Mouse (Mus musculus) left cerebral cortex, postnatal 25 days (tissue): ENCODE data around the gene Zswim1. TPM values are rescaled to one million over a fixed set of nuclear protein-coding genes. Genes with fewer than 3 reads are reported as not detected.

Source experiments
- DNase-seq, 2 experiments: peaks; one replicate each; pipeline ENCODE4 v3.0.0; 2022; ENCODE audit warnings: low spot score in 2 of 2, mixed read lengths in 1 of 2
- intact Hi-C: fragments of 180-260 bp; cut with DNase I; formaldehyde crosslinking; loops from one replicate; pipeline ENCODE4 v1.15.1; 2025
- total RNA-seq, 2 experiments: library from RNA; stranded (reverse); gene quantifications; 2 replicates each; pipeline ENCODE4 v1.2.3; 2021

Zswim1 gene
- 10 to 100 TPM; 20.8 to 21.6 TPM for total RNA-seq

DNA sequence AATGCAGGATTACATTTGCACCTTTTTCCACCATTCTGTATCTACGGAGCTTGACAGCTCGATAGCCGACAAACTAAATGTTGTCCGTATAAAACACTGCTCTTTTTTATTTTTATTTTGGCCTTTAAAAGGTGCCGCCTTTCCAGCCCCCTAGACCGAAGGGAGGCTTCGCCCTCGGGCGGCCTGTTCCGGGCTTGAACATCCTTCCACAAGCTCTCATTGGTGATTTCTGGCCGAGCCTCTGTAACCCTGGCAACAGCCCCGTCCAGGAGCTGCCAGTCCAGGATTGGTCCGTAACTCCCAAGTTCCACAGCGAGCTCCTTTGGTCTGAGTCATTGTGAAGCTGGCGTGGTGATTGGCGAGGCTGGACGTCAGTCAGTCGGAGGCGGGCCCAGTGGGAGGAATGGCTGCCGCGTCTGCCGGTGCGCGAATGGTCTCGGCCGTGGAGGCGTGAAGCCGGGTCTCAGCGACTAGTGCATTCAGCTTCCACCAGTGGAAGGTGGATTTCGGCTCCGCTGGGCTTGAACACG, at the start of gene Zswim1:
TSS of gene Zswim1 (plus strand) at position 51 of the 530 bp plus-strand sequence.
- peak; percentile 100 for DNase-seq
- intact Hi-C loops = loop anchor here (2.0 kb wide), 1 partner anchor 18 kb away; the partner anchor contains the start of genes Acot8 and Zswim3

DNA sequence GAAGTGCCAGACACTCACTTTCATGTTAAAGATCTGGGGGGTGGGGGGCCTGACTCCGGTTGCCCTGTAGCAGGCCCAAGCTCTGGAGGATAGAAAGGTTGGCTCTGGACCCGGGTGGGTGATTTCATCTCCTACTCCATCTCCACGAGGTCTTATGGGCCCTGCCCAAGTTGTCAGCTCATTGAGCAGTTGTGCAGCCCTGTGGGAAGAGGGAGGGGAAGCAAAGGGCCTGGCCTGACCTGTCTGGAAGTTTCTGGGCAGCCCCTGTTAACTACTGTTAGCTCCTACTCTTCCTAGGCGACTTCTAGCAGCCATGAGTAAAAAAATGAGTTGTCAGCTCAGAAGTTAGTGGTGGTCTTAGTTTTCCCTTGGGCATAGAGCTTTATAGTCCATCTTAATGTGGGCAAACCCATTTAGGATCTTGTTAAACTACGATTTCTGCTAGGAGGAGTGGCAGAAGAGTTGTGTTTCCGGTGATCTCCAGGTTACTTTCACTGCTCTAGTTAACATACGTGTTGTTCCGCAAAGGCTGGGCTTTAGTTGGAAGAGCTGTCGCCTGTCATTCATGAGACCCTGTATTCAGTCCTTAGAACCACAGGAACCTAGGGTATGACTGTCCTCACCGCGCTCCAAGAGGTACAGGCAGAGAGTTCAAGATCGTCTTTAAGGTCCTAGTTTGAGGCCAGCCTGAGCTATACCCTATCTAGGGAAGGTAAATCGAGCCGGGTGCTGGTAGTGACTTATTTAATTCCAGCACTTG, 49.1 kb upstream of the Zswim1 start:
- DNase-seq = no peak
- intact Hi-C loops = no loop called here

DNA sequence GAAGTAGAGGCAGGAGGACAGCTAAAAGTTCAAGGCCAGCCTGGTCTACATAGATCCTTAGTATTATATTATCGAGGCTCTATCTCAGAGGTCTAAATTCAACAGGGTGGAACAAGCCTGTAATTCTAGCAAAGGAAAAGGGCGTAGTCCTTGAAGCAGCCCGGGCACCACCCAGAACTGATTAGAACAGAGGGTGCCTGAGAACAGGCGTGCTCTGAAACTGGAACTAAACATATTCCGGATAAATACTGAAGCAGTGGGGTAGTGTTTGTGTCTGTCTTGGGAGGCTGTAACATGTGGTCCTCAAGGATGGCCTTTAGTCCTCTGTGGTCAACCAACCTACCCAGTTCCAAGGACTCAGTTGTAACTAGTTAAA, 48.5 kb upstream of the Zswim1 start:
- intact Hi-C loops = no loop called here
- DNase-seq = no peak

DNA sequence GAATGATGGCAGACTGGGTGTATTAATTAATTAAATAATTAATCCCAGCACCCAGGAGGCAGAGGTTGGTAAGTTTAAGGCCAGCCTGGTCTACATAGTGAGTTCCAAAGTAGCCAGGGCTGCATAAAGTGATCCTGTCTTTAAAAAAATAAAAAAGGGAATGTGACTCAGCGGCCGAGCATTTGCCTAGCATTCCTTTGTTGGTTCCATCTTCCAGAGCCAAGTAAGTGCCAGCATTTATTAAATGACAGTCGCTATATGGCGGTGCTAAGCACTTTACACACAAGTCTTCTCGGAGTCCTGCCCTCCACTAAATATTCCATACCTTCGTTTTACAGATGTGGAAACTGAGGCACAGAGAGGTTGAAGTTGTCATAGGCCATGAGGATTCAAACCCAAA, 46.4 kb upstream of the Zswim1 start:
- intact Hi-C loops = no loop called here
- DNase-seq = no peak

DNA sequence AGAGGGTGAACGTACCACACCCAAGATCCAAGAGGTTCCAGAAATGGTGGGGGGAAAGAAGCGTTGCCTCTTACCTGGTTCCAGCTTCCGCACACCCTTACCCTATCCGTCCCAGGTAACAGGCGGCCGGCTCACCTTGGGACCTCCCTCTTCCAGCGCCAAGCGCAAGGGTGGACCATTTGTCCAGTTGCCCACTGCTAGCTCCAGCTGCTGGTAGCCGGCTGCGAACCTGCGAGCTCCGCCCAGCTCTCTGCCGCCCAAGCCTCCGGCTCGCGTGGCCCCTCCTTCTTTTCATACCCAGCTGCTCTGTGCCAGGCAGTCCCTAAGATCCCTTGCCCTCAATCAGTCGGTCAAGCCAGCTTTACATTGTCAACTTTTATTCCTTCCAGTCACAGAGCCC, 45.7 kb upstream of the Zswim1 start:
- no peak for DNase-seq
- intact Hi-C loops = no loop called here

DNA sequence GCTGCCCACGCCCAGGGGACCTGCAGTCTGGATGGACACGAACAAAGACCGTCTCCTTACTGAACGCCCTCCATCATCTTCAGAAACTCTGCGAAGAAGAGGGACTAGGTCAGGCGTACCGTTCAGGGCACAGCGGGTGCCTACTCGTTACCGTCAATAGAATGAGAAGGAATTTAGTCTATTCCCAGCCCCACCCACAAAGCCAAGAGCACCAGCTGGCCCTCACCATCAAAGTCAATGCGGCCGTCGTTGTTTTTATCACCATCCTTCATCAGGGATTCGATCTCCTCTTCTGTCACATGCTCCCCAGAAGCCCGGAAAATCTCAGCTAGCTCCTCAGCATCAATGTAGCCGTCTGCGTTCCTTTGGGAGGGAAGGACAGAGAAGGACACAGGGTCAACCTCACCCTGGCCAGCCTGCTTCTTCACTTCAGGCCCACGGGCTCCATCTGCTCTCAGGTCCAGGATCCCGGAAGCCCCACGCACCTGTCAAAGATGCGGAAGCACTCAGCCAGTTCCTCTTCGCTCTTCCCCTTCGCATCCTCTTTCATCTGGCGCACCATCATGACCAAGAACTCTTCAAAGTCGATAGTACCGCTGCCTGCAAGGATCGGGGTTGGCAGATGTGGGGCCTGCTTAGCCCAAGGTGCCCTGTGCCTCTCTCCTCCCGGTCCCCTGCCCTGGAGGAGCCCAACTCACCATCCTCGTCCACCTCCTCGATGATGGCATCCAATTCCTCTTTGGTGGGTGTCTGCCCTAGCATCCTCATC, 45.1 kb upstream of the Zswim1 start:
- intact Hi-C loops = no loop called here
- DNase-seq = no peak

DNA sequence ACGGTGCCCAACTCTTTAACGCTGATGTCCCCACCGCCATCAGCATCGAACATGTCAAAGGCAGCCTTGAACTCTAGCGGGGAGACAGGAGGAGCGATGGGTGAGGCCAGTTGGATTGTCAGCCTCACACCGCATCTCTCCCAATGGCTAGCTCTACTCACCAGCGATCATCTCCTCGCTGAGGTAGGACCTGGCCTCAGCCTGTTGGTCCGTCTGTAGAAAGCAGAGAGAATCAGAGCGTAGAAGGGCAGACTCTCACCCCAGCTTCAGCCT, 44.5 kb upstream of the Zswim1 start:
- intact Hi-C loops = no loop called here
- DNase-seq = no peak

DNA sequence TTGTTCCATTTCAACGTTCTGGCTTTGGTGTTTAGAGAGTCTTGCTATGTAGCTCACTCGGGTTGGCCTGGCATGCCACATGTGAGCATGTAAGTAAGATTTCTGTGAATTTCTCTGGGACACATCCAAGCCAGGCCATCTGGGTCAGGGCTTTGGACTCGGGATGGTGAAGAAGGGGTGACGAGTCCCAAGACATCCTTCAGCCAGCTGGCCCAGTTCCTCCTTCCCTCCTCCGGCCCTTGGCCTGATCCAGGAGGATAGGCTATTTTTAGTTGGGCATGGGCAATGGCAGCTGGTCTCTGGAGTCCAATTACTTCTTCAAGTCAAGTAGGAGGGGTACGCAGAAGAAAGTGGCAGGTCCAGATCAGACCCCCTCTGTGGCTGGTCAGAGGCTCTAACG, 43.7 kb upstream of the Zswim1 start:
- intact Hi-C loops = no loop called here
- DNase-seq = no peak

DNA sequence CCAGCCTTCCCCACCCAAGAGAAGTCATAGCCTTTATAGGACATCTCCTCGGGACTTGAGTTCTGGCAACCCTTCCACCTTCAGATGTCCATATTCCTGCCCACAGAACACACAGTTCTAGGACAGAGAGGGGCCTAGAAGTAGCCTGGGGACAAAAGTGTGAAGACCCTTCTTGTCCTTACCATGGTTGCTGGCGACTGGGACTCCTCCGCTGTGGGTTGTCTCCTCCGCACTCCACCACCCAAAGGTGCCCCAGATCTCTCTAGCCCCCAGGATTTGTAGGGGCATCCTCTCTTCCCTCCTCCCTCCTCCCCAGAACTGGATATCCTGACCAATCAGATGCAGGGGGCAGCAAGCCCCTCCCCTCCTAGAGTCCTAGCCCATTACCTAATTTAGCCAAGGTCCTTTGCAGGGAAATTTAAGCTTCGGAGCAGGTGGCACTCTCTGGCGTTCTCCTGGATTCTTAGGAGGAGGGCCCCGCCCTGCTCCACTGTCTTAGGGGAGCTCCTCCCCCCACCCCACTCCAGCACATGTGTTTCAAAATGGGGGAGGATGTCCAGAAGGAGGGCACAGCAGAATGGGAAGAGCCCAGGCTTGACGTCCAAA, 42.9 kb upstream of the Zswim1 start, which contains the start of gene Tnnc2:
TSS of gene Tnnc2 (minus strand) at position 487 of the 606 bp plus-strand sequence.
- intact Hi-C loops = no loop called here
- DNase-seq = no peak

DNA sequence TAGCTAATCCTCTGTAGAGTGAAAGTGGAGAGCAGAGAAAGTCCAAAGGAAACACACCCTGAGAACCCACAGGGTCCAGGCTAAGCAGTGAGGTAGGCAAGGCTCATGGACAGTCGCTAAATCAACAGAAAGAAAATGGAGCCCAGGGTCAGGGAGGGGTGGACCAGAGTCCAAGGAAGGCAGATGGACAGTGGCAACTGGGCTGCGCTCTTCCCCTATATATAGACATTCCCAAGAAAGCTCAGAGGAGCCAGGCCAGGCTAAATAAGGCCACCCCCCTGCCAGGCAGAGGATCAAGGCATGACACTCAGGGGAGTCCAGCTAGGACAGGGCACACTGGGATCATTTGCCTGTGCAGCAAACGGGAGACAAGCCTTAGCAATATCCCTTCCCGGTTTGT, 40.6 kb upstream of the Zswim1 start:
- intact Hi-C loops = no loop called here
- no peak for DNase-seq

DNA sequence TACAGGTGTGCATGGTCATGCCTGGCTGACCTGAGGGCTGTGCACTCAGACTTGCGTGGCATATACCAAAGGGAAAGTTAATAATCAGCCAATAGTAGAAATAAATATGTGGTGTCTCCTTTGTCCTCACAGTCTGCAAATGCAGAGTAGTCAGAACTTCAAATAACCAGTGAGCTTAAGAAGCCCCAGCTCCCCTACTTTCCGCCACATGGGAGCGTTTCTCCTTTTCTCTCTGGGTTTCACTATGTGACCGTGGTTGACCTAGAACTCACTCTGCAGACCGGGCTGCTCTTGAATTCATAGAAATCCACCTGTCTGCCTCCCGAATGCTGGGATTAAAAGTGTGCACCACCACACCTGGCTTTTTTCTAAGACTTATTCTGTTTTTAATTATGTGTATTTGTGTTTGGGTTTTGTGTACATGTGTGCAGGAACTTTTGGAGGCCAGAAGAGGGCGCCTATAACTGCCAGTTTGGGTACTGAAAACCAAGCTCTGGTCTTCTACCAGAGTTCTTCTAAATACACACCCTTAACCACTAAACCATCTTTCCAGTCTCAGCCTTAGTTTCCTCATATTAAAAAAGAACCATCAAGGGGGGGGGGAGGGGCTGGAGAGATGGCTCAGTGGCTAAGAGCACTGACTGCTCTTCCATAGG, 38.4 kb upstream of the Zswim1 start:
- DNase-seq = no peak
- intact Hi-C loops = no loop called here

DNA sequence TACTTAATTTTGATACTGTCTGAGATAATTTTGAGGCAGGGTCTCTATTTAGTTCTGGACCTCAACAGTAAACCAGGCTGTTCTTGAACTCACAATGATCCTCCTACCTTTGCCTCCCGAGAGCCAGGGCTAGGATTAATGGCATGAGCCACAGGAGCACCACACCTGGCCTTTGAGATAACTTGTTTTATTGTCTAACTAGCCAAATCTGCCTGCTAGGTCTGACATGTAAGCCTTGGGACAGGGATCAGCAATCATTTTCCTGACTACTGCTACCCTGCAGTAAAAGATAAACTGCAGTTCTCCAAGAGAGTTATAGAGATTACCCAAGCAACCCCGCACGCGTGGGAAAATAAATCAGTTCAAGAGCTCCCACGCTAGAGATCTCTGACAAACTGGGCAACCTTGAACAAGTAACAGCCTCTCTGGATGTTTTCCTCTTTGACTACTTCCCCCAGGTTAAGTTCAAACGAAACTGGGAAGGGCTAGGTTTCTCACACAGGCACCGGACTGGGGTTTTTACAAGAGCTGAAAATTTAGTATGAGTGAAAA, 37.5 kb upstream of the Zswim1 start:
- no peak for DNase-seq
- intact Hi-C loops = no loop called here

DNA sequence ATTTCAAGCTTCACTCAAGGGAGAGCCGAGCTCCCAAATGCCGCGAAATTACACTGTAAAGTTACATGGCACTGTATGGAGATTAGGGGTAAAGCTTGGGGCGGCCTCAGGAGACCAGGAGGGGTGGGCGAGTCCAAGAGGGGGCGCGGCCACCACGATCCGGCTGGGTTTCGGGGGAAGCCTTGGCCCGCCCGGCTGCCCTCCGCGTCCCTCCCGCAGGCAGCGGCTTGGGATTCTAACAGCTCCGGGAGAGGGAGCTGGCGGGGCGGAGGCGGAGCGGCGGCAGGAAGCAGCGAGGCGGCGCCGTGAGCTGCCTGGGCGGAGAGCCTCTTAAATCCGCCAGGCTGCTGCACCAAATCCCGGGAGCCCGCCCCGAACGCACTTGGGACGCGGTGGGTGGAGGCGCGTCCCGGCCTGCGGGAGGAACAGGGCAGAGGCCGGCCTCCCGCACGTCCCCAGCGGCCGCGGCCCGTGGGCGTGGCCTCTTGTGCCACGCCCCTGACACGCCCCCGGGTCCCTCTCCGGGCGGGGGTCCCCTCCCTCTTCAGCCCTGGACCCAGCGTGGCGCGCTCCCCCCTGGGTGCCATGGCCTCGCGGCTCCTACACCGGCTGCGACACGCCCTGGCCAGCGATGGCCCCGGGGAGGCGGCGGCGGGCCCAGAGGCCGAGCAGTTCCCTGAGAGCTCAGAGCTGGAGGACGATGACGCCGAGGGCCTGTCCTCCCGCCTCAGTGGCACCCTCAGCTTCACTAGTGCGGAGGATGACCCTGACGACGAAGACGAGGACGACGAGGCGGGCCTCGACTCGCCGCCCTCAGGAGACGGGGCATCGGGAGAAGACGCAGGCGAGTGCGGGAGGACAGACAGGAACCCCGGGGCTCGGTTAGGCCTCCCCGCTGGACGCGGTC, 36.8 kb upstream of the Zswim1 start, which contains the start of gene Snx21:
TSS of gene Snx21 (plus strand) at position 343 of the 907 bp plus-strand sequence.
- DNase-seq = peak; percentile 84 to 89

DNA sequence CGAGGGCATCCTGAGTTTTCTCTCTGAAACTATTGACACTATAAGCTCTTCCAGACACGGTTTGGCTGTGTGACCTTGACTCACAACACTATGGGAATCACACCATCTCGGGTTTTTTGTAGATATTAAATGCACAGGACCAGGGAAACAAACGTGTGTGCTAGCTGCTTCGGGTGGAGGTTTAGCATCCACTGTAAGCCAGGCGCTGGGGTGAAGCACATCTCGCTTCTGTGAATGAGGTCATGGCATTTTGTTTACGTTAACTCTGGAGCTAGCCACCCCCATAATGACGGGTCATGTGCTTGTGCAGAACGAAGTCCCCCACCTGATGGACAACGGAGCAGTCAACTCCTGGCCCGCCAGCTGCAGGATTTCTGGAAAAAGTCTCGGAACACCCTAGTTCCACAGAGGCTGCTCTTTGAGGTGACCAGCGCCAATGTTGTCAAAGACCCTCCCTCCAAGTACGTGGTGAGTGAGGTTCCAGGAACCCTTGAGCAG, 36.0 kb upstream of the Zswim1 start:
- no peak for DNase-seq
- intact Hi-C loops = no loop called here

More for the DNA sequence above, 36.8 kb upstream of the Zswim1 start, which contains the start of gene Snx21:
- intact Hi-C loops = no loop called here

DNA sequence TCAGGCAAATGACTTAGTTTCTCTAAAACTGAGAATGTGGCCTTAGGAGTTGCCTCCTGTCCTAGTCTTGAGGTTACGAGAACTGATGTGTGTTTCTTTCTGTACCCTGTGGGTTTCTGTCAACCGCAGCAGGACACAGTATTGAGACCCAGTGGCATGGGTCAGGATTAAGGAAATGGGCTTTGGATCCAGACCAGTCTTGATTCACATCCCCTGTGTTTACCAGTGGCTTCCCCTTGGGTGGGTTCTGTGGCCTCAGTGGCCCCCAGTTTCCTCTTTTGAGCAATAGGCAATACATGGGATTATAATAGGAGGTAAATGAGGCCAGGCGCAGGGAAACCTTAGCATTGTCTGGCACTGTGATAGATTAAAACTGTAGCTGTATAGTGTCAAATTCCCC, 35.5 kb upstream of the Zswim1 start:
- DNase-seq = no peak
- intact Hi-C loops = no loop called here

DNA sequence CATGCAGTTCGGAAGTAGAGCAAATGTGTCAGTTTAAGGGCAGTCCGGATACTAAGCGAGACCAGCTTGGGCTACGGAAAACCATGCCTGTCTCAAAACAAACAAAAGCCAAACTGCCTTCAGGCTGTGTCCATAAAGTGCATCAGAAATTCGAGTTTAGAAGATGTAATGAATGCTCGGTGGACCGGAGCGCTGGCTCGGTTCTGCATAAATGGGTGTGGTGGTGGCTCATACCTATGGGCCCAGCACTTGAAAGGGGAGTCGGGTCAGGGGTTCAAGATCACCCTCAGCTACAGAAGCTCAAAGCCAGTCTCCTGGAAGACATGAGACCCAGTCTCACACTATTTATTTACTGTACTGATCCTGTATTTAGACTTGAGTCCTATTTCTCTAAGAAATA, 34.7 kb upstream of the Zswim1 start:
- DNase-seq = no peak
- intact Hi-C loops = no loop called here

DNA sequence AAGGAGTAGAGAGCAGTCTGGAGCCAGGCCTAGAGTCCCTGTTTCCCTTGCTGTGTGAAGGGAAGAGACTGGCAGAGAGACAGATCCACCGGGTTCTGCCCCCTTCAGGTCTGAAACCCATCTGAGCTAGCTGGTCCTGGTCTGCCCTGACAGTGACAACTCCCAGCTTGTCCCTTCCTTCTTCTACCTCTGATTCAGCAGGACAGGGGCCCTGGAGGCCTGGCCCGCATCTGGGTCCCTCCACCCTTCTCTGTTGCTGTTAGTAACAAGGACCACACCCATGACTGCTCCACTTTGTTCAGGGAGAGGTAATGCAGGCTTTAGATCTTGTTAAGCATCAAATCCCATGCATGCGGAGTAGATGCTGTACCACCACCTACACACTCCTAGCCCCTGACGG, 34.1 kb upstream of the Zswim1 start:
- no peak for DNase-seq
- intact Hi-C loops = no loop called here

DNA sequence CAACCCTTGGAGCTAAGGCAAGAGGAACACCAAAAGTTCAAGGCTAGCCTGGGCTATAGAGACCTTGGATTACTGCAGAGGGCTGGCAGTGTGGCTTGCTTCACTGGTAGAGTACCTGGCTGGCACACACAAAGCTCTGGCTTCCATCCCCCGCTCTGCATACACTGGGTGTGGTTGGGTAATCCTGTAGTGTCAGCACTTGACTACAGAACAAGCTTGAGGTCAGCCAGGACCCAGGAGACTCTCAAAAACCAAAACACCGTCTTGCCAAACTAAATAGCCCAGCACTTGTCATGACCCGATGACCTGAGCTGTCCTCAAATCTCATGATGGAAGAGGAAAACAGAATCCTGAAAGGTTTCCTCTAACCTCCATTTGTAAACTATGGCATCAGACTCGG, 32.0 kb upstream of the Zswim1 start:
- no peak for DNase-seq
- intact Hi-C loops = no loop called here

DNA sequence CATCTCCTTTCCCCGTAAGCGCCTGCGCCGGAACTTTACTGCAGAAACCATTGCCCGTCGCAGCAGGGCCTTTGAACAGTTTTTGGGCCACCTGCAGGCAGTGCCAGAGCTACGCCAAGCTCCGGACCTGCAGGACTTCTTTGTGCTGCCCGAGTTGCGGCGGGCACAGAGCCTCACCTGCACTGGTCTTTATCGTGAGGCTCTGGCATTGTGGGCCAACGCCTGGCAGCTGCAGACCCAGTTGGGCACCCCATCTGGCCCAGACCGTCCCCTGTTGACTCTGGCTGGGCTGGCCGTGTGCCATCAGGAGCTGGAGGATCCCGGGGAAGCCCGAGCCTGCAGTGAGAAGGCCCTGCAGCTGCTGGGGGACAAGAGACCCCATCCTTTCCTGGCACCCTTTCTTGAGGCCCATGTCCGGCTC, 30.6 kb upstream of the Zswim1 start:
- DNase-seq = no peak
- intact Hi-C loops = no loop called here
